Mouse (Mus musculus): Measurements from ENCODE around the gene Idnk. TPM values are rescaled to one million over a fixed set of nuclear protein-coding genes. Genes with fewer than 3 reads are reported as not detected.

The Idnk gene
- polyA plus RNA-seq, 1 experiment from 2014 or later, result 62.6 TPM

- Histone ChIP-seq H3K4me2 (ENCODE audit: low read depth, low read length) (no peak overlapping the region), H3K9me3 (ENCODE audit: control insufficient read depth, low read length) (no peaks in the 10 kb centered on the region), H3K27ac (ENCODE audit: low read depth, low read length) (no peak overlapping the region), H3K27me3 (ENCODE audit: control insufficient read depth, insufficient read depth, low read length) (no peaks in the 10 kb centered on the region), H3K4me3 (ENCODE audit: low read depth, low read length) (no peak overlapping the region), H3K36me3 (ENCODE audit: control insufficient read depth, insufficient read depth, low read length) (peaks cover 11% of the 10 kb centered on the region), H3K9ac (replicated peaks; ENCODE audit: low read depth, low read length) (no peak overlapping the region), H3K4me1 (ENCODE audit: control insufficient read depth, insufficient read depth, low read length) (0 out of 2 replicates have a peak, but pooled peaks cover 3% of the 10 kb centered on the region)
- ATAC-seq (ENCODE audit: low read depth), result no peak
- WGBS, result 90% methylated on average over 2 of the region's 2 CpGs
Measured at GRCm38 (mm10) chr13:58156031-58156430, 1.4 kb upstream of the Idnk start.

GRCm38 (mm10) chr13:58157036-58157435 lies 413 bp upstream of the Idnk start:
- Histone ChIP-seq H3K36me3 (ENCODE audit: control insufficient read depth, insufficient read depth, low read length) (peaks cover 15% of the 10 kb centered on the region), H3K4me2 (ENCODE audit: low read depth, low read length) (peak overlapping the region; percentile 92), H3K27me3 (ENCODE audit: control insufficient read depth, insufficient read depth, low read length) (no peaks in the 10 kb centered on the region), H3K27ac (ENCODE audit: low read depth, low read length) (peak overlapping the region; percentile 67), H3K4me3 (ENCODE audit: low read depth, low read length) (peak overlapping the region; percentile 82), H3K9ac (replicated peaks; ENCODE audit: low read depth, low read length) (peak overlapping the region; percentile 88), H3K4me1 (ENCODE audit: control insufficient read depth, insufficient read depth, low read length) (0 out of 2 replicates have a peak, but pooled peaks cover 3% of the 10 kb centered on the region), H3K9me3 (ENCODE audit: control insufficient read depth, low read length) (no peaks in the 10 kb centered on the region)
- WGBS, result 20% methylated on average over 8 of the region's 8 CpGs
- no peak for ATAC-seq (ENCODE audit: low read depth)

- Histone ChIP-seq H3K9me3 (ENCODE audit: control insufficient read depth, low read length) (no peaks in the 10 kb centered on the region), H3K36me3 (ENCODE audit: control insufficient read depth, insufficient read depth, low read length) (peaks cover 15% of the 10 kb centered on the region), H3K9ac (replicated peaks; ENCODE audit: low read depth, low read length) (peak overlapping the region; percentile 88; the same call in 1 of the 2 replicates), H3K27ac (ENCODE audit: low read depth, low read length) (peak overlapping the region; percentile 67; the same call in 1 of the 2 replicates), H3K27me3 (ENCODE audit: control insufficient read depth, insufficient read depth, low read length) (no peaks in the 10 kb centered on the region), H3K4me2 (ENCODE audit: low read depth, low read length) (peak overlapping the region; percentile 92), H3K4me3 (ENCODE audit: low read depth, low read length) (peak overlapping the region; percentile 82), H3K4me1 (ENCODE audit: control insufficient read depth, insufficient read depth, low read length) (0 out of 2 replicates have a peak, but pooled peaks cover 3% of the 10 kb centered on the region)
- peak; percentile 67; the same call in 1 of the 2 replicates for ATAC-seq (ENCODE audit: low read depth)
- WGBS, result 8% methylated on average over 16 of the region's 16 CpGs
Measured at GRCm38 (mm10) chr13:58158099-58158912, 857 bp downstream of the Idnk start.

- H3K9me3 ChIP-seq (ENCODE audit: control insufficient read depth, low read length), result no peaks in the 10 kb centered on the region
- H3K4me1 ChIP-seq (ENCODE audit: control insufficient read depth, insufficient read depth, low read length), result 0 out of 2 replicates have a peak, but pooled peaks cover 3% of the 10 kb centered on the region
- no peak overlapping the region for H3K9ac ChIP-seq (replicated peaks; ENCODE audit: low read depth, low read length)
- 96% methylated on average over 15 of the region's 15 CpGs for WGBS
- H3K4me2 ChIP-seq (ENCODE audit: low read depth, low read length), result no peak overlapping the region
- H3K4me3 ChIP-seq (ENCODE audit: low read depth, low read length), result no peak overlapping the region
- H3K36me3 ChIP-seq (ENCODE audit: control insufficient read depth, insufficient read depth, low read length), result peaks cover 20% of the 10 kb centered on the region
- H3K27me3 ChIP-seq (ENCODE audit: control insufficient read depth, insufficient read depth, low read length), result no peaks in the 10 kb centered on the region
- H3K27ac ChIP-seq (ENCODE audit: low read depth, low read length), result no peak overlapping the region
- no peak for ATAC-seq (ENCODE audit: low read depth)
Measured at GRCm38 (mm10) chr13:58160761-58161160, 3.3 kb downstream of the Idnk start.

GRCm38 (mm10) chr13:58163343-58163742 lies 5.9 kb downstream of the Idnk start:
- H3K9me3 ChIP-seq (ENCODE audit: control insufficient read depth, low read length), result no peaks in the 10 kb centered on the region
- no peak overlapping the region for H3K4me2 ChIP-seq (ENCODE audit: low read depth, low read length)
- H3K36me3 ChIP-seq (ENCODE audit: control insufficient read depth, insufficient read depth, low read length), result peaks cover 20% of the 10 kb centered on the region
- no peak overlapping the region for H3K9ac ChIP-seq (replicated peaks; ENCODE audit: low read depth, low read length)
- no peaks in the 10 kb centered on the region for H3K4me1 ChIP-seq (ENCODE audit: control insufficient read depth, insufficient read depth, low read length)
- H3K4me3 ChIP-seq (ENCODE audit: low read depth, low read length), result no peak overlapping the region
- H3K27ac ChIP-seq (ENCODE audit: low read depth, low read length), result no peak overlapping the region
- 96% methylated on average over 12 of the region's 12 CpGs for WGBS
- H3K27me3 ChIP-seq (ENCODE audit: control insufficient read depth, insufficient read depth, low read length), result no peaks in the 10 kb centered on the region
- ATAC-seq (ENCODE audit: low read depth), result no peak

GRCm38 (mm10) chr13:58168119-58168518 lies 10.7 kb downstream of the Idnk start:
- ATAC-seq (ENCODE audit: low read depth), result no peak
- Histone ChIP-seq H3K9ac (replicated peaks; ENCODE audit: low read depth, low read length) (no peak overlapping the region), H3K4me1 (ENCODE audit: control insufficient read depth, insufficient read depth, low read length) (no peaks in the 10 kb centered on the region), H3K36me3 (ENCODE audit: control insufficient read depth, insufficient read depth, low read length) (peaks cover 4% of the 10 kb centered on the region; the same call in 1 of the 2 replicates), H3K27ac (ENCODE audit: low read depth, low read length) (no peak overlapping the region), H3K4me2 (ENCODE audit: low read depth, low read length) (no peak overlapping the region), H3K9me3 (ENCODE audit: control insufficient read depth, low read length) (no peaks in the 10 kb centered on the region), H3K4me3 (ENCODE audit: low read depth, low read length) (no peak overlapping the region), H3K27me3 (ENCODE audit: control insufficient read depth, insufficient read depth, low read length) (no peaks in the 10 kb centered on the region)

- H3K27ac ChIP-seq (ENCODE audit: low read depth, low read length), result no peak overlapping the region
- no peaks in the 10 kb centered on the region for H3K27me3 ChIP-seq (ENCODE audit: control insufficient read depth, insufficient read depth, low read length)
- no peak overlapping the region for H3K4me2 ChIP-seq (ENCODE audit: low read depth, low read length)
- H3K4me3 ChIP-seq (ENCODE audit: low read depth, low read length), result no peak overlapping the region
- H3K4me1 ChIP-seq (ENCODE audit: control insufficient read depth, insufficient read depth, low read length), result no peaks in the 10 kb centered on the region
- H3K9me3 ChIP-seq (ENCODE audit: control insufficient read depth, low read length), result no peaks in the 10 kb centered on the region
- WGBS, result 74% methylated on average over 3 of the region's 3 CpGs
- no peak overlapping the region for H3K9ac ChIP-seq (replicated peaks; ENCODE audit: low read depth, low read length)
- peaks cover 11% of the 10 kb centered on the region; the same call in 1 of the 2 replicates for H3K36me3 ChIP-seq (ENCODE audit: control insufficient read depth, insufficient read depth, low read length)
- no peak for ATAC-seq (ENCODE audit: low read depth)
Measured at GRCm38 (mm10) chr13:58176105-58176504, 18.7 kb downstream of the Idnk start.

- Histone ChIP-seq H3K4me1 (ENCODE audit: control insufficient read depth, insufficient read depth, low read length) (no peaks in the 10 kb centered on the region), H3K27ac (ENCODE audit: low read depth, low read length) (no peak overlapping the region), H3K9ac (replicated peaks; ENCODE audit: low read depth, low read length) (no peak overlapping the region), H3K36me3 (ENCODE audit: control insufficient read depth, insufficient read depth, low read length) (peaks cover 17% of the 10 kb centered on the region), H3K4me3 (ENCODE audit: low read depth, low read length) (no peak overlapping the region), H3K9me3 (ENCODE audit: control insufficient read depth, low read length) (no peaks in the 10 kb centered on the region), H3K27me3 (ENCODE audit: control insufficient read depth, insufficient read depth, low read length) (no peaks in the 10 kb centered on the region), H3K4me2 (ENCODE audit: low read depth, low read length) (no peak overlapping the region)
- no peak for ATAC-seq (ENCODE audit: low read depth)
- WGBS, result 88% methylated on average over 9 of the region's 9 CpGs
Measured at GRCm38 (mm10) chr13:58177511-58178208, 20.2 kb downstream of the Idnk start.
